Mouse (Mus musculus): Measurements from ENCODE around the gene Gm3336. TPM values are rescaled to one million over a fixed set of nuclear protein-coding genes. Genes with fewer than 3 reads are reported as not detected.

Gene Gm3336
- total RNA-seq, 2 experiments from 2014 or later, result not detected

Other genes with a start within 250 kb of the Gm3336 start
- gene Klhl26, start 241.6 kb upstream of the Gm3336 start, total RNA-seq (2021), result 1 to 10 TPM; 8.1 to 9.4 TPM
- not detected for gene Tmem59l, start 231.2 kb upstream of the Gm3336 start, total RNA-seq (2021)
- gene Crlf1, start 225.4 kb upstream of the Gm3336 start, total RNA-seq (2021), result under 1 TPM; 0.39 to 0.62 TPM
- gene Rex1bd, start 211.8 kb upstream of the Gm3336 start, total RNA-seq (2021), result 100 to 1,000 TPM; 109 to 113 TPM
- 1,000 to 10,000 TPM; 1,469 to 1,509 TPM for gene Uba52, start 207.7 kb upstream of the Gm3336 start, total RNA-seq (2021)
- gene Fkbp8, start 190.8 kb upstream of the Gm3336 start, total RNA-seq (2021), result 100 to 1,000 TPM; 133 to 138 TPM
- gene Kxd1, start 190.6 kb upstream of the Gm3336 start, total RNA-seq (2021), result 10 to 100 TPM; 88.4 to 91.4 TPM
- 10 to 100 TPM; 12.0 to 12.1 TPM for gene Ell, start 179.1 kb upstream of the Gm3336 start, total RNA-seq (2021)
- gene Isyna1, start 124.2 kb upstream of the Gm3336 start, total RNA-seq (2021), result 10 to 100 TPM; 22.2 to 25.8 TPM
- gene Ssbp4, start 109.7 kb upstream of the Gm3336 start, total RNA-seq (2021), result 10 to 100 TPM; 28.9 to 35.0 TPM
- gene Lrrc25, start 102.4 kb upstream of the Gm3336 start, total RNA-seq (2021), result 1 to 10 TPM; 1.9 to 3.0 TPM
- gene Gdf15, start 86.1 kb upstream of the Gm3336 start, total RNA-seq (2021), result 1 to 10 TPM in 1 of 2 experiments, under 1 TPM in 1; 0.22 to 1.6 TPM
- gene Pgpep1, start 58.2 kb upstream of the Gm3336 start, total RNA-seq (2021), result 10 to 100 TPM; 39.6 to 44.9 TPM
- gene Lsm4, start 45.3 kb upstream of the Gm3336 start, total RNA-seq (2021), result 10 to 100 TPM; 64.0 to 66.8 TPM
- gene Jund, start 19.6 kb upstream of the Gm3336 start, total RNA-seq (2021), result 100 to 1,000 TPM; 124 to 138 TPM
- gene Iqcn, start 15.1 kb upstream of the Gm3336 start, total RNA-seq (2021), result under 1 TPM in 1 of 2 experiments, not detected in 1; 0.06 TPM
- 1 to 10 TPM; 2.0 to 3.7 TPM for gene Pde4c, start 5.2 kb downstream of the Gm3336 start, total RNA-seq (2021)
- gene Rab3a, start 36.1 kb downstream of the Gm3336 start, total RNA-seq (2021), result 10 to 100 TPM; 45.0 to 49.3 TPM
- 10 to 100 TPM; 28.0 to 30.8 TPM for gene Mpv17l2, start 42.4 kb downstream of the Gm3336 start, total RNA-seq (2021)
- gene Pik3r2, start 58.2 kb downstream of the Gm3336 start, total RNA-seq (2021), result 10 to 100 TPM; 23.6 to 24.5 TPM
- gene Mast3, start 86.5 kb downstream of the Gm3336 start, total RNA-seq (2021), result 1 to 10 TPM; 6.4 to 8.9 TPM
- not detected for gene Il12rb1, start 89.9 kb downstream of the Gm3336 start, total RNA-seq (2021)
- 10 to 100 TPM; 11.3 to 11.4 TPM for gene Arrdc2, start 121.2 kb downstream of the Gm3336 start, total RNA-seq (2021)
- 10 to 100 TPM; 10.4 to 13.6 TPM for gene Kcnn1, start 144.7 kb downstream of the Gm3336 start, total RNA-seq (2021)
- 10 to 100 TPM; 45.2 to 49.4 TPM for gene Ccdc124, start 155.4 kb downstream of the Gm3336 start, total RNA-seq (2021)
- not detected for gene Slc5a5, start 174.2 kb downstream of the Gm3336 start, total RNA-seq (2021)
- gene Rpl18a, start 178.9 kb downstream of the Gm3336 start, total RNA-seq (2021), result 100 to 1,000 TPM; 895 to 990 TPM
- 10 to 100 TPM; 18.1 to 20.3 TPM for gene Map1s, start 187.4 kb downstream of the Gm3336 start, total RNA-seq (2021)